Mouse (Mus musculus): Measurements from ENCODE around the gene Gm10681.
"Not testable (repeated sequence)": the region's sequence is repeated elsewhere in the genome, so short reads cannot be mapped to it uniquely, and the experiment has no call there.

Gene Gm10681

GRCm38 (mm10) chr3:98510414-98510813, 78.2 kb downstream of the Gm10681 start, which contains the start of gene Hsd3b4:
TSS of gene Hsd3b4 (minus strand) at chr3:98510514.
- not testable (repeated sequence) for DNase-seq (ENCODE audit: low spot score)

- not testable (repeated sequence) for DNase-seq (ENCODE audit: low spot score)
Observed at GRCm38 (mm10) chr3:98507229-98507628, 81.4 kb downstream of the Gm10681 start.

Data from urinary bladder, postnatal 25 days (tissue).